Mouse (Mus musculus): ENCODE measurements at regions not wholly inside any gene's neighbourhood (a gene's known extent, or its start where the extent isn't known, plus 50 kb on each side); places are given as distances from the start of the nearest gene placed in this dataset.
A peak's percentile ranks its signal among the peaks of the same experiment; 100 is the strongest.

GRCm38 (mm10) chr1:128779586-128780158 lies 187.6 kb upstream of the Cxcr4 start:
- Histone ChIP-seq H3K27ac (ENCODE audit: insufficient read depth, low read depth) (no peak overlapping the region), H3K27me3 (replicated peaks) (no peaks in the 10 kb centered on the region), H3K79me2 (replicated peaks; ENCODE audit: control insufficient read depth, extremely low read depth, insufficient read depth, poor library complexity, severe bottlenecking) (no peaks in the 10 kb centered on the region), H3K4me3 (replicated peaks in 1 of 3; ENCODE audit: low read depth in 2 of 3, low read length in 2 of 3, poor library complexity in 1 of 3) (no peak overlapping the region), H3K9ac (ENCODE audit: insufficient read depth, low read depth) (no peak overlapping the region), H3K4me1 (ENCODE audit: control insufficient read depth in 1 of 2, insufficient read depth in 2 of 2) (peaks cover 0 to 5% of the 10 kb centered on the region in 2 experiments; a peak in 2 of 4 replicates), H3K9me3 (replicated peaks; ENCODE audit: low read length) (peaks cover under 1% of the 10 kb centered on the region), H3K36me3 (replicated peaks in 1 of 2; ENCODE audit: control insufficient read depth in 1 of 2, insufficient read depth in 1 of 2, low read length in 1 of 2) (no peaks in the 10 kb centered on the region), H3K4me2 (ENCODE audit: insufficient read depth, low read depth, poor library complexity, severe bottlenecking) (peak overlapping the region; percentile 55; the same call in 1 of the 2 replicates)
- DNase-seq (ENCODE audit: extremely low read depth) = no peak
- dilution Hi-C loops (cut with MboI; ENCODE audit: extremely low pct_ligation_motif_present, extremely low pct_unique_long_range_greater_than_20kb, low sequenced_read_pairs) = no loop called here
- TF ChIP-seq PAX5 (IDR thresholded peaks at IDR 0.05; ENCODE audit: low read length) (no peak), SIN3A (IDR thresholded peaks at IDR 0.05; ENCODE audit: low read length) (no peak), BHLHE40 (IDR thresholded peaks at IDR 0.05; ENCODE audit: low read depth, low read length) (peak; percentile 57), ZNF384 (IDR thresholded peaks at IDR 0.05; ENCODE audit: low read depth, low read length) (no peak), GABPA (IDR thresholded peaks at IDR 0.05; ENCODE audit: insufficient replicate concordance, low read depth, low read length) (no peak), UBTF (IDR thresholded peaks at IDR 0.05; ENCODE audit: low read depth, low read length) (no peak), JUN (IDR thresholded peaks at IDR 0.05; ENCODE audit: insufficient read depth, low read depth, low read length) (no peak), KAT2A (IDR thresholded peaks at IDR 0.05; ENCODE audit: insufficient replicate concordance, low read length) (no peak)
- in situ Hi-C loops (cut with MboI; ENCODE audit: low pct_ligation_motif_present, low pct_unique_long_range_greater_than_20kb, low sequenced_read_pairs) = no loop called here

- dilution Hi-C loops (cut with MboI; ENCODE audit: extremely low pct_ligation_motif_present, extremely low pct_unique_long_range_greater_than_20kb, low sequenced_read_pairs) = no loop called here
- Histone ChIP-seq H3K27ac (ENCODE audit: insufficient read depth, low read depth) (no peak overlapping the region), H3K9me3 (replicated peaks; ENCODE audit: low read length) (no peaks in the 10 kb centered on the region), H3K4me1 (ENCODE audit: control insufficient read depth in 1 of 2, insufficient read depth in 2 of 2) (peaks cover 15 to 23% of the 10 kb centered on the region in 2 experiments), H3K79me2 (replicated peaks; ENCODE audit: control insufficient read depth, extremely low read depth, insufficient read depth, poor library complexity, severe bottlenecking) (no peaks in the 10 kb centered on the region), H3K27me3 (replicated peaks) (no peaks in the 10 kb centered on the region), H3K36me3 (replicated peaks in 1 of 2; ENCODE audit: control insufficient read depth in 1 of 2, insufficient read depth in 1 of 2, low read length in 1 of 2) (no peaks in the 10 kb centered on the region), H3K9ac (ENCODE audit: insufficient read depth, low read depth) (no peak overlapping the region), H3K4me3 (replicated peaks in 1 of 3; ENCODE audit: low read depth in 2 of 3, low read length in 2 of 3, poor library complexity in 1 of 3) (no peak overlapping the region), H3K4me2 (ENCODE audit: insufficient read depth, low read depth, poor library complexity, severe bottlenecking) (no peak overlapping the region)
- no peak for DNase-seq (ENCODE audit: extremely low read depth)
- TF ChIP-seq ETS1 (conservative IDR thresholded peaks at IDR 0.05; ENCODE audit: low read depth, low read length) (0 out of 2 replicates have a peak, but pooled peaks have one; percentile 28), IRF4 (IDR thresholded peaks at IDR 0.05; ENCODE audit: low read depth, low read length) (peak; percentile 84), MAFK (IDR thresholded peaks at IDR 0.05; ENCODE audit: insufficient replicate concordance, low read length) (peak; percentile 81), ZMIZ1 (IDR thresholded peaks at IDR 0.05; ENCODE audit: low read depth, low read length) (no peak), JUN (IDR thresholded peaks at IDR 0.05; ENCODE audit: insufficient read depth, low read depth, low read length) (peak; percentile 52; the same call in 1 of the 2 replicates), EP300 (IDR thresholded peaks at IDR 0.05; ENCODE audit: low read length) (peak; percentile 58; the same call in 1 of the 2 replicates), BHLHE40 (IDR thresholded peaks at IDR 0.05; ENCODE audit: low read depth, low read length) (peak; percentile 75), MXI1 (IDR thresholded peaks at IDR 0.05; ENCODE audit: low read depth, low read length) (no peak), USF1 (IDR thresholded peaks at IDR 0.05; ENCODE audit: low read depth, low read length) (0 out of 2 replicates have a peak, but pooled peaks have one; percentile 1), JUND (conservative IDR thresholded peaks at IDR 0.05; ENCODE audit: low read depth, low read length) (peak; percentile 73), SIN3A (IDR thresholded peaks at IDR 0.05; ENCODE audit: low read length) (no peak)
- in situ Hi-C loops (cut with MboI; ENCODE audit: low pct_ligation_motif_present, low pct_unique_long_range_greater_than_20kb, low sequenced_read_pairs) = no loop called here
Measured at GRCm38 (mm10) chr1:128772440-128772839, 180.3 kb upstream of the Cxcr4 start.

All from CH12.LX (cell line).